Mouse (Mus musculus) CH12.LX (cell line): ENCODE measurements around the gene Aup1.

Source experiments
- CTCF ChIP-seq, 2 experiments: IDR thresholded peaks in 1 of 2; conservative IDR thresholded peaks in 1 of 2; 2 replicates each; pipeline ENCODE4 v1.5.1; 2011 to 2012; ENCODE audit warnings: low read depth in 2 of 2, low read length in 2 of 2, improper control_type of control experiment in 1 of 2, inconsistent platforms in 1 of 2, mild to moderate bottlenecking in 1 of 2, moderate library complexity in 1 of 2
- EP300 ChIP-seq: IDR thresholded peaks from 2 replicates; pipeline ENCODE4 v1.6.1; 2011; ENCODE audit warnings: low read length, improper control_type of control experiment
- GABPA ChIP-seq: IDR thresholded peaks from 2 replicates; pipeline ENCODE4 v1.6.1; 2012; ENCODE audit warnings: low read depth, low read length, improper control_type of control experiment, inconsistent platforms; ENCODE audit not compliant: insufficient replicate concordance
- JUND ChIP-seq: conservative IDR thresholded peaks from 2 replicates; pipeline ENCODE4 v1.6.1; 2011; ENCODE audit warnings: low read depth, low read length, improper control_type of control experiment
- MAFK ChIP-seq: IDR thresholded peaks from 2 replicates; pipeline ENCODE4 v1.6.1; 2011; ENCODE audit warnings: low read length, improper control_type of control experiment; ENCODE audit not compliant: insufficient replicate concordance
- MAX ChIP-seq: IDR thresholded peaks from 2 replicates; pipeline ENCODE4 v1.6.1; 2011; ENCODE audit warnings: low read length, improper control_type of control experiment
- MYC ChIP-seq: IDR thresholded peaks from 2 replicates; pipeline ENCODE4 v1.6.1; 2011; ENCODE audit warnings: low read depth, mild to moderate bottlenecking, improper control_type of control experiment, low read length
- POLR2A ChIP-seq: IDR thresholded peaks from 2 replicates; pipeline ENCODE4 v1.6.1; 2011; ENCODE audit warnings: low read depth, mild to moderate bottlenecking, improper control_type of control experiment, low read length
- POLR2AphosphoS2 ChIP-seq: IDR thresholded peaks from 2 replicates; pipeline ENCODE4 v1.6.1; 2011; ENCODE audit warnings: low read depth, low read length, improper control_type of control experiment
- RCOR1 ChIP-seq: conservative IDR thresholded peaks from 2 replicates; pipeline ENCODE4 v1.6.1; 2012; ENCODE audit warnings: low read depth, mild to moderate bottlenecking, inconsistent platforms, low read length, improper control_type of control experiment
- SIN3A ChIP-seq: IDR thresholded peaks from 2 replicates; pipeline ENCODE4 v1.6.1; 2012; ENCODE audit warnings: low read length, improper control_type of control experiment, inconsistent platforms
- UBTF ChIP-seq: IDR thresholded peaks from 2 replicates; pipeline ENCODE4 v1.6.1; 2012; ENCODE audit warnings: low read depth, mild to moderate bottlenecking, inconsistent platforms, low read length, improper control_type of control experiment, moderate library complexity
- ZNF384 ChIP-seq: IDR thresholded peaks from 2 replicates; pipeline ENCODE4 v1.6.1; 2012; ENCODE audit warnings: low read depth, low read length, improper control_type of control experiment, inconsistent platforms

DNA sequence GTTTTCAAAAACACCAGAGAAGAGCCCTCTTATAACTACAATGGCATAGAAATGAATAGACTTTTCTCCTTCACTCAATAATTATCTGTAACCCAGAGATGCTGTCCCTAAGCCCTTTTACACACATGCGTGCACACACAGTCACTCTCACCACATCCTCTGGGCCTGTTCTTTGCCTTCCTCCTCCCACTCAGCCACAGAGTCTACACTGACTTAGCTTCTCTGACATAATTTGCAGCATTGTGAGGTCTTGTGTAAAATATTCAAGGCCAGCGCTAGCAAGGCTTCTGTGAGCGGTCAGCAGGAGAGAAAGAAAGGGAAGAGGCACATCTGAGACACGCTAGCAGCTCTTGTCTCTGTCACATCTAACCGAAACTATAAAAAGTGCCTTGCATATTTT lies 40.9 kb upstream of the Aup1 start:
- TF ChIP-seq MYC, result 0 out of 2 replicates have a peak, but pooled peaks have one; percentile 22
- TF ChIP-seq POLR2AphosphoS2, result no peak
- no peak for TF ChIP-seq POLR2A
- no peak for TF ChIP-seq JUND
- no peak for TF ChIP-seq CTCF (conservative IDR thresholded peaks at IDR 0.05 in 1 of 2, IDR thresholded peaks at IDR 0.05 in 1 of 2; ENCODE audit: low read depth in 2 of 2, low read length in 2 of 2)
- no peak for TF ChIP-seq SIN3A
- 0 out of 2 replicates have a peak, but pooled peaks have one; percentile 16 for TF ChIP-seq EP300
- no peak for TF ChIP-seq RCOR1
- TF ChIP-seq UBTF, result no peak
- TF ChIP-seq ZNF384, result no peak
- TF ChIP-seq GABPA, result no peak
- no peak for TF ChIP-seq MAX
- TF ChIP-seq MAFK, result no peak
